Mouse (Mus musculus) MEL (cell line): Measurements from ENCODE around the gene Bmpr2.

Experiments used
- CTCF ChIP-seq, 3 experiments: IDR thresholded peaks in 2 of 3; conservative IDR thresholded peaks in 1 of 3; 2 replicates each; pipeline ENCODE4 v1.5.1; 2011 to 2012; ENCODE audit warnings: low read length in 3 of 3, low read depth in 2 of 3, mild to moderate bottlenecking in 2 of 3, improper control_type of control experiment in 1 of 3, inconsistent platforms in 1 of 3, mixed read lengths in 1 of 3, moderate library complexity in 1 of 3; ENCODE audit not compliant: control insufficient read depth in 1 of 3, insufficient read depth in 1 of 3, poor library complexity in 1 of 3, severe bottlenecking in 1 of 3
- MAZ ChIP-seq: IDR thresholded peaks from 2 replicates; pipeline ENCODE4 v1.6.1; 2012; ENCODE audit warnings: low read depth, mild to moderate bottlenecking, inconsistent platforms, low read length, improper control_type of control experiment
- POLR2A ChIP-seq, 2 experiments: IDR thresholded peaks; 2 replicates each; pipeline ENCODE4 v1.6.1; 2011 to 2012; ENCODE audit warnings: low read length in 2 of 2, mild to moderate bottlenecking in 2 of 2, control low read depth in 1 of 2, improper control_type of control experiment in 1 of 2, low read depth in 1 of 2, moderate library complexity in 1 of 2; ENCODE audit not compliant: control insufficient read depth in 1 of 2, insufficient read depth in 1 of 2, poor library complexity in 1 of 2
- TCF12 ChIP-seq: IDR thresholded peaks from 2 replicates; pipeline ENCODE4 v1.6.1; 2014; ENCODE audit warnings: low read depth, mild to moderate bottlenecking, inconsistent platforms, low read length, improper control_type of control experiment, moderate library complexity

GRCm38 (mm10) chr1:59788975-59789374 is 25.8 kb downstream of the Bmpr2 start:
- no peak for TF ChIP-seq CTCF (IDR thresholded peaks at IDR 0.05 in 2 of 3, conservative IDR thresholded peaks at IDR 0.05 in 1 of 3; ENCODE audit: control insufficient read depth in 1 of 3, insufficient read depth in 1 of 3, low read depth in 2 of 3, low read length in 3 of 3, poor library complexity in 1 of 3, severe bottlenecking in 1 of 3)
- TF ChIP-seq POLR2A (IDR thresholded peaks at IDR 0.05; ENCODE audit: control insufficient read depth in 1 of 2, insufficient read depth in 1 of 2, low read depth in 1 of 2, low read length in 2 of 2, poor library complexity in 1 of 2) = no peak
- TF ChIP-seq MAZ = no peak
- TF ChIP-seq TCF12 = 0 out of 2 replicates have a peak, but pooled peaks have one; percentile 5
